Mouse (Mus musculus) hindbrain, embryonic 10.5 days (tissue): ENCODE measurements around the gene Ets1. TPM values are rescaled to one million over a fixed set of nuclear protein-coding genes. Genes with fewer than 3 reads are reported as not detected.

Source experiments
- DNase-seq: peaks from one replicate; pipeline ENCODE4 v3.0.0-alpha.2; 2017; ENCODE audit warnings: low spot score
- H3K27ac ChIP-seq: fragments of 300-500 bp; sonication (generic); 2 replicates; pipeline ENCODE4 v1.5.1; 2016; ENCODE audit warnings: mild to moderate bottlenecking, moderate library complexity
- H3K27me3 ChIP-seq: fragments of 300-500 bp; sonication (generic); 2 replicates; pipeline ENCODE4 v1.6.1; 2016; ENCODE audit warnings: mild to moderate bottlenecking; ENCODE audit not compliant: poor library complexity, insufficient read depth, severe bottlenecking
- H3K36me3 ChIP-seq: fragments of 300-500 bp; sonication (generic); 2 replicates; pipeline ENCODE4 v1.6.1; 2016; ENCODE audit warnings: mild to moderate bottlenecking, moderate library complexity
- H3K4me1 ChIP-seq: fragments of 300-500 bp; sonication (generic); replicated peaks from 2 replicates; pipeline ENCODE4 v1.6.1; 2016; ENCODE audit warnings: mild to moderate bottlenecking
- H3K4me3 ChIP-seq: fragments of 300-500 bp; sonication (generic); 2 replicates; pipeline ENCODE4 v1.5.1; 2016; ENCODE audit warnings: mild to moderate bottlenecking, moderate library complexity
- H3K9me3 ChIP-seq: fragments of 300-500 bp; sonication (generic); 2 replicates; pipeline ENCODE4 v1.6.1; 2016; ENCODE audit warnings: mild to moderate bottlenecking, moderate library complexity
- WGBS: fragments of 180-500 bp; shearing (Covaris S2); methylation state at CpG from one replicate; pipeline ENCODE4 v1.1.7; 2016; 5-methylcytosine and 5-hydroxymethylcytosine counted together
- polyA plus RNA-seq: library from polyadenylated mRNA; unstranded; fragments of >200 nt; fragmentation: Nextera tagmentation; extraction: Ambion mirVana; gene quantifications from 2 replicates; pipeline ENCODE4 v1.2.1, GENCODE M21; 2016

Ets1 gene
- polyA plus RNA-seq, 1 experiment from 2014 or later = 29.0 TPM

DNA sequence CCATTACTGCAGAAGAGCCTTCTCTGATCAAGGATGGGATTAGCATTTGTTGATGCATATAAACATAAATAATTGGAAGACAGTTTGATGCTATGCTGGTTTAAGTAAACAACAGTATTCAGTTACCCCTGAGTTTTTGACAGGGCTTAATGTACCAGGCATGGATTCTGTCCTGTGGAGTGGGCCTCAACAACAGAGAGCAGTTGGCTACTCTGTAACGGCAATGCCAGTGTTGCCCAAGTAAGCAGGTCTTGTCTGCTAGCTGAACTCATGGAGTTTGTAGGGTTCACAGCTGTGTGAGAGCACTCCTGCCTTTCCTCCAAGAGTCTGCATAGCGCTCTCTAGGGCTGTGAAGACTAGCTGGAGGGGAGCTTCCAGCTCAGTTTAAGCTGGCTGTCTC is 91.0 kb downstream of the Ets1 start:
- H3K4me1 ChIP-seq = peaks cover 6% of the 10 kb centered on the region; the same call in 1 of the 2 replicates
- H3K9me3 ChIP-seq = peaks cover 2% of the 10 kb centered on the region; the same call in 1 of the 2 replicates
- H3K27ac ChIP-seq = no peak overlapping the region
- no peak overlapping the region for H3K4me3 ChIP-seq
- no peak for DNase-seq
- no peaks in the 10 kb centered on the region for H3K36me3 ChIP-seq
- WGBS = 95% methylated on average over 2 of the region's 2 CpGs
- peaks cover 3% of the 10 kb centered on the region; the same call in 1 of the 2 replicates for H3K27me3 ChIP-seq

DNA sequence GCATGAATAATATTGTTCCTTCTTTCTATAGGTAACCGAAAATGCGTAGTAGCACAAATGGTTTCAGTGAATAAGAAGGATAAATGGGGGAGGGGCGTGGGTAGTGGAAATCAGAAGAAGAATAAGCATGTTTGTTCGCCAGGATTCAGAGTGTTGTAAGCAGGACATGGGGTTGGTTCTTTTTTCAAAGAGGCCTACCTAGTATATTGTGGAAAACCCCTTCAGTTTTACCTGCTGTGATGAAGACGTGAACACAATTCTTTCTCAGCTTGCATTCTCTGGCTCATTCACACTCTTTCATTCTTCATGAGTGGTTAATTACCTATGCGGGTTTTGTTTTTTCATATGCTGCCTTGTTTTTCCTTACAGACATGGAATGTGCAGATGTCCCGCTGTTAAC is 92.3 kb downstream of the Ets1 start:
- Histone ChIP-seq H3K27me3 (peaks cover 3% of the 10 kb centered on the region; the same call in 1 of the 2 replicates), H3K36me3 (no peaks in the 10 kb centered on the region), H3K4me3 (no peak overlapping the region), H3K9me3 (peaks cover 2% of the 10 kb centered on the region; the same call in 1 of the 2 replicates), H3K27ac (no peak overlapping the region), H3K4me1 (peaks cover 6% of the 10 kb centered on the region; the same call in 1 of the 2 replicates)
- 73% methylated on average over 7 of the region's 7 CpGs for WGBS
- DNase-seq = no peak

DNA sequence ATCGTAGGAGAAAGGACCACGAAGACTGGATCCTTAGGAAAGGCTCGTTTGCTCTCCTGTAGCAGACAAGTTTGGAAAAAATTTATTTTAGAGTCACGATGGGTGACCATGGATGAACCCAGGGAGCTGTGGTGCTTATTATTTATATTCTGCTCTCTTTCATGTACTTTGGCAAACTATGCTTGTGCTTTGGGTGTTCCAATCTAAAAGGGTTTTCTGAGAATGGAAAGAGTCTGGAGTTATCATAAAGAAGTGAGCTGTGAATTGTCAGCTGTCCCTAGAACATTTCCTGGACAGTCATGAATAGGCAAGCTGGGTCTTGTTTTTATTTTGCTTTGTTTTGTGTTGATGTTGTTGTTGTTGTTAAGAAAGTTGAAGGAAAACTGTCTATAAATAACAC is 92.8 kb downstream of the Ets1 start:
- Histone ChIP-seq H3K36me3 (no peaks in the 10 kb centered on the region), H3K27ac (no peak overlapping the region), H3K27me3 (peaks cover 3% of the 10 kb centered on the region; the same call in 1 of the 2 replicates), H3K4me1 (peaks cover 6% of the 10 kb centered on the region; the same call in 1 of the 2 replicates), H3K9me3 (peaks cover 2% of the 10 kb centered on the region; the same call in 1 of the 2 replicates), H3K4me3 (no peak overlapping the region)
- WGBS = 67% methylated on average over 4 of the region's 4 CpGs
- no peak for DNase-seq

DNA sequence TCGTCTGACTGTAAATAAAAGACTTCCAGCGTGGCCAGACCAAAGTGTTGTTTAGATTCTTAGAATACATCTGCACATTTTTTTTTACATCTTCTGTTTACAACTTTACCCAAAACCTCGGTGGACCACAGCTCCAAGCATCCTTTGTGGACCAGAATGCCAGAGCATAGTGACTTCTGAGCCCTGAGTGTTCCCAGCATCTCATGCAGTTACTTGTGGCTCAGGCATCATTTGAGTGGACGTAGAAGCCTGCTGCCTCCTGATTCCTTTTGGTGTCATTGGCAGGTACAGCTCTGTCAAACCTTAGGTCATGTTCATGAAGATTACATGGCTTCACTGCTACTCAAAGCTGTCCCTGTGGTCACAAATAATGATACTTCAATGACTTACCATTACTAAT is 93.2 kb downstream of the Ets1 start:
- Histone ChIP-seq H3K4me1 (peaks cover 6% of the 10 kb centered on the region; the same call in 1 of the 2 replicates), H3K27ac (no peak overlapping the region), H3K27me3 (peaks cover 3% of the 10 kb centered on the region; the same call in 1 of the 2 replicates), H3K9me3 (peaks cover 2% of the 10 kb centered on the region; the same call in 1 of the 2 replicates), H3K4me3 (no peak overlapping the region), H3K36me3 (no peaks in the 10 kb centered on the region)
- DNase-seq = no peak
- WGBS = 89% methylated on average over 4 of the region's 4 CpGs

DNA sequence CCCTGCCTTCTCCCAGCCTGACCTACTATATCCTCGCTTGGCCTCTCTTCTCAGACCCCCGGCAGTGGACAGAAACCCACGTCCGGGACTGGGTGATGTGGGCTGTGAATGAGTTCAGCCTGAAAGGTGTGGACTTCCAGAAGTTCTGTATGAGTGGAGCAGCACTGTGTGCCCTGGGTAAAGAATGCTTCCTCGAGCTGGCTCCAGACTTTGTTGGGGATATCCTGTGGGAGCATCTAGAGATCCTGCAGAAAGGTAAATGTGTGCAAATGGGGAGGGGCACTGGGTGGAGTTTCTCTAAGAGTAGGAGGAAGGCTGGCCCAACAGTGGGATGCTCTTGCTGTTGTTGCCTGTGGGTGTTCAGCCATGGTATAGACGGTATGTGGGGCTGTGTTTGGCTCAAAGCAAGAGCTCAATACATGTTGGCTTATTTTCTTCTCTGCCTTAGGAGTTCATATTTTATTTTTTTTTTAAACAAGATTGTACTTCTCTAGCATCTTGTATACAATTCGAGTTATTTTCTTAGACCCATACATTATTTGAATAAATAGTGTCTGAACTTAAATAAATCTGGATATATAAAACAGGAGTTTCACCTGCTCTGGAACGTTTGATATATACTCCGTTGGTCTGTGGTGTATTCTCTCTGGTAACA is 94.1 kb downstream of the Ets1 start:
- 90% methylated on average over 9 of the region's 9 CpGs for WGBS
- peaks cover 3% of the 10 kb centered on the region; the same call in 1 of the 2 replicates for H3K27me3 ChIP-seq
- no peak overlapping the region for H3K4me3 ChIP-seq
- H3K4me1 ChIP-seq = peaks cover 6% of the 10 kb centered on the region; the same call in 1 of the 2 replicates
- no peak overlapping the region for H3K27ac ChIP-seq
- peaks cover 2% of the 10 kb centered on the region; the same call in 1 of the 2 replicates for H3K9me3 ChIP-seq
- no peak for DNase-seq
- 0 out of 2 replicates have a peak, but pooled peaks cover 3% of the 10 kb centered on the region for H3K36me3 ChIP-seq

DNA sequence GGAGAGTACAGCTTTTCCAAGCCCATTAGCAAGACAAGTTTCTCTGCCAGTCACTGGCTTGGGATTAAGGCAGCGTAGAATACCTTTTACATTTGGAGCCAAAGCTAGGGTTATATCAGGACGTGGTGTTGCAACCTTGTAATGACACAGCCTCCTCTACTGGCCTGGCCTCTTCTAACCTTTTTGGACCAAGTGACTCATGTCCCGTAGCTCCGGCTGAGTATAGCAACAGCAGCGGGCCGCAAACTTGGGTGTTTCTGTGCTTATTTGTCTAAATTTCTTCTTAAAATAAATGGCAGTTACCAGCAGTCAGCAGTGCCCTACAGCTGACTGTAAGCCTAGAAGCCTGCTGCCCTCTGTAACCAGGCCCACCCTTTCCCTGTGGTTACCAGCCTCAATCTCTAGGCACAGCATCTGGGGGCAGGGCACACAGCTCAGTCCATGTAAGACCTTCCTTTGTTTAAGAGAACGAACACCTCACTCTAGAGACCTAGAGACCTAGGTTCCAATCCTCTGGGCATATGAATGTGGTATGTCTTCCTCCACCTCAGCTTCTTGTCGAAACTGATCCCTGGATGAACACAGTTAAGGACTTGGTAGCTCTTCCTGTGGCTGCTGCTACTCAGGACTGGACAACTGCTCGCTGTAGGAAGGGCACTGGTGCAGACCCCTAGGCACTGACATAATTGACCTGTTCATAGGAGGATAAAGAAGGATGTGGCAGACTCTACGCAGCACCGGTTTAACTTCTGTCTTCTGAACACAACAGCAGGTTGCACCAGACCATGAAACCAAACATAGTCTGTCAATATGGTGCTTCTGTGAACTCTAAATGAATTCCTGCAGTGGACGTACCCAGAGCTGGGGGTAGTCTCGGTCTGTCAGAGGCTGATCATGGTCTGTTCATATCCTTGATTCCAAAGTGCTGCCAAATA is 94.9 kb downstream of the Ets1 start:
- Histone ChIP-seq H3K4me3 (no peak overlapping the region), H3K4me1 (peaks cover 6% of the 10 kb centered on the region; the same call in 1 of the 2 replicates), H3K9me3 (peaks cover 2% of the 10 kb centered on the region; the same call in 1 of the 2 replicates), H3K27ac (no peak overlapping the region), H3K27me3 (peaks cover 3% of the 10 kb centered on the region; the same call in 1 of the 2 replicates), H3K36me3 (0 out of 2 replicates have a peak, but pooled peaks cover 4% of the 10 kb centered on the region)
- WGBS = 85% methylated on average over 13 of the region's 13 CpGs
- DNase-seq = no peak

DNA sequence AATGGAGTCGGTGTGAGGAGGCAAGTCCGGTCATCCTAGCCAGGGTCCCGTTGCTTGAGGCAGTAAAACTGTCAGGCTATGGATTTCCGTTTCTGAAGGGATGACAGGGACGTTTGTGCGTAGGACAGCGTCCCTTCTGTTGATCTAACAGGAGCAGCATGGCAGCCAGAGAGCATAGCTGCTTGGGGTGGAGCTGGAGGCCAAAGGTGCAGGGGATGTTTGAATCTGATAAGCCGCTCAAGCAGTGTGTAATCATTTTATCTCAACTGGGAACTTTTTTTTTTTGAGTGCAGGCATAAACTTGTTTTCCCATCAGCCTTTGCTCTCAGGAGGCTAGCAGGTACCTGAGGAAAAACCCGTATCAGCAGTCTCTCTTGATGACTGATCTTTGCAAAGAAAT is 95.8 kb downstream of the Ets1 start:
- peaks cover 3% of the 10 kb centered on the region; the same call in 1 of the 2 replicates for H3K27me3 ChIP-seq
- H3K4me3 ChIP-seq = no peak overlapping the region
- peaks cover 6% of the 10 kb centered on the region; the same call in 1 of the 2 replicates for H3K4me1 ChIP-seq
- no peak for DNase-seq
- peaks cover 2% of the 10 kb centered on the region; the same call in 1 of the 2 replicates for H3K9me3 ChIP-seq
- H3K36me3 ChIP-seq = 0 out of 2 replicates have a peak, but pooled peaks cover 4% of the 10 kb centered on the region
- 66% methylated on average over 9 of the region's 9 CpGs for WGBS
- H3K27ac ChIP-seq = no peak overlapping the region

DNA sequence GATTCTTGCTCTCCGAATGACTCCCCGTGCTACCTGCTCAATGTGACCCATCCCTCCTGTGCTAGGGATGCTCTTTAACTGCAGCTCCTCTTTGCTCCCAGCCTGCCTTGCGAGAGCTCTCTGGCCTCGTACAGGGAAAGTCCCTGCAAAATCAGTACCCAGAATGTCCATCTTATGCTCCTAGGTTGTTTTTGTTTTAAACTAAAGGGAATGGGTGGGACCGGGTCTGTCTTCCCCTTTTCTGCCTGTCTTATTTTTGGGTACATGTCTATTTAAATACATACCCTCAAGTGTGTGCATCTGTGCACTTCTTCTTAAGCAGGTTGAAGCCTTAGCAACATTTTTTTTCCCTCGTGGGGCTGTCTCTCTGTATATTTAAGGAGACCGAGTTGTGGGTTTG is 99.0 kb downstream of the Ets1 start:
- Histone ChIP-seq H3K27me3 (peaks cover under 1% of the 10 kb centered on the region; the same call in 1 of the 2 replicates), H3K4me1 (no peaks in the 10 kb centered on the region), H3K4me3 (no peak overlapping the region), H3K27ac (no peak overlapping the region), H3K9me3 (no peaks in the 10 kb centered on the region), H3K36me3 (0 out of 2 replicates have a peak, but pooled peaks cover 7% of the 10 kb centered on the region)
- WGBS = 91% methylated on average over 7 of the region's 7 CpGs
- DNase-seq = no peak

DNA sequence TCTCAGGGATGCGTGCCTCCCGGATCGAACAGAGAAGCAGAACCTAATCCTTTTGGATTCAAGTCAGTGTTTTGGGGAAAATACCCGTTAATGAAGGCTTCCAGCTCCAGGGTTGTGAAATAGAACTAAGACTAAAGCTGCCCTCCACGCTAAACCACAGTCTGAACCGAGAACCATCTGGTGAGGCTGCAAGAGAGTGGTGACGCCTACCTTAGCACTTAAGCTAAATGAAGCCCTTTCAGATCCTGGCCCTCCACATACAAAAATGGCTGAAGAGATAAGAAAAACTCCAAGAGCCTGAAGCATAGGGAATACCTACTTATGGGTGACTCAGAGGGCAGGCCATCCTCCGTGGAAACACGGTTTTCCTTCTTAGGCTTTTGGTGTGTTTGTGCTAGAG is 100.0 kb downstream of the Ets1 start:
- H3K36me3 ChIP-seq = 0 out of 2 replicates have a peak, but pooled peaks cover 7% of the 10 kb centered on the region
- no peaks in the 10 kb centered on the region for H3K9me3 ChIP-seq
- H3K27ac ChIP-seq = no peak overlapping the region
- no peaks in the 10 kb centered on the region for H3K27me3 ChIP-seq
- no peaks in the 10 kb centered on the region for H3K4me1 ChIP-seq
- H3K4me3 ChIP-seq = no peak overlapping the region
- no peak for DNase-seq
- 89% methylated on average over 9 of the region's 9 CpGs for WGBS

DNA sequence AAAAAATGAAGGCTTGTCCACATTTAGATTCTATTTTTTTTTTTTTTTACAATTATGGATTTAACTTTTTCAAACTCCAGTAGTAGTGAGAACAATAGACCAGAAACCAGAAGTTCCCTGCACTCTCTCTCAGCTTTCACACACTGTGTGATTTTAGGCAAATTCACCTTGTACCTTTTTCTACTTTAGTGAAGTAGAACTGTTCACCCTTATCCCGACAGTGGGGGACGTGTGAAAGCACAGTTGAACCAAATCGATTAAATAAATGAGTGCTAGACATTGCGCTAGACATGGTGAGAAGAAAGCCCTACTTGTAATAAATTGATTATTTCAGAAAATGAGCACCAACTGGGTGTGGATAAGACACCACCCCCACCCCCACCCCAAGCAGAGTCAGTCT is 104.0 kb downstream of the Ets1 start:
- no peaks in the 10 kb centered on the region for H3K4me1 ChIP-seq
- 94% methylated on average over 4 of the region's 4 CpGs for WGBS
- 0 out of 2 replicates have a peak, but pooled peaks cover 5% of the 10 kb centered on the region for H3K36me3 ChIP-seq
- H3K27me3 ChIP-seq = no peaks in the 10 kb centered on the region
- no peak overlapping the region for H3K4me3 ChIP-seq
- no peaks in the 10 kb centered on the region for H3K9me3 ChIP-seq
- DNase-seq = no peak
- no peak overlapping the region for H3K27ac ChIP-seq

DNA sequence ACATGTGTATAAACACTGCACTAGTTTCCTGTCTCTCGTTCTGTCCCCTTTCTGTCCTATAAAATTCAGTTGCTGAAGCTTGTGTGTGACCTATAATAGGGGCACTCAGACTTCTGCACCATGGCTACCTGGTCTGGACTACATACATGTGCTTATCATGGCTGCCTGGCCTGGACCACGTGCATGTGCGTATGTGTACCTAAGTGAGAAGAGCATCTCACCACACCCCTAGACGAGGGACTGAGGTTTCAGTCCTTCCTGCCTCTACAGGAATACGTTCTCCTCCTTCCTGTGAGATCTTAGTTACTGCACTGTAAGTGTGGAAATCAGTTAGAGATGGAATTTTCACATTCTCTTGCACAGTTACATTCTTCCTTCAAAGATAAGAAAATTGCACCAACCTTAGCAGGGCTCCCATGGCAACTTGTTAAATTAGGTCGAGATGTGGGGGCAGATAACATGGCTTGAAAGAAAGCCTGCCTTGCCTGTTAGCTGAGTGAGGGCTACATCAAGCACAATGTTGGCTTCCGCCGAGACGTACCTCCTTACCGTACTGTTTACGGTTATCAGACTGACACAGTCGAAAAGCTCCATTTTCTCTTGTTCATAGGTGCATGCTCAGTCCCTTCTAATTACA is 104.8 kb downstream of the Ets1 start:
- H3K4me3 ChIP-seq = no peak overlapping the region
- no peaks in the 10 kb centered on the region for H3K4me1 ChIP-seq
- no peaks in the 10 kb centered on the region for H3K9me3 ChIP-seq
- no peak for DNase-seq
- 88% methylated on average over 12 of the region's 12 CpGs for WGBS
- H3K36me3 ChIP-seq = 0 out of 2 replicates have a peak, but pooled peaks cover 3% of the 10 kb centered on the region
- H3K27me3 ChIP-seq = no peaks in the 10 kb centered on the region
- no peak overlapping the region for H3K27ac ChIP-seq

DNA sequence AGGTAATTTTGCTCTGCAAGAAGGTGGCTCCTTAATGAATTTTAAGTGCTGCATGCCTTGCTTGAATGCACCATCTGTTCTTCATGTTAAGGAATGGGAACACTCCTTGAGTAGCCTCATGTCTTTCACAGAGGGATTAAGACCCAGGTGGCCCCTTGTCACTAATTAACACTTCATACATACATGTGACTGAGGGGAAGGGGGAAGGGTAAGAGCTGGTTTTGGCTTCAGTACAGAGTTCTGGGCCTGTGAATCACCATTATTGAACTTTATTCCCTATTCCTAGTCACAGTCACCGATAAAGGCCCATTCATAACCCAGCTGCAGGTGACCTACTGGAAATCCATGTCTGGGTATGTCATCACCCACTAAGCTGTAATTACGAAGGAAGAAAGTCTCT is 105.7 kb downstream of the Ets1 start:
- H3K27me3 ChIP-seq = no peaks in the 10 kb centered on the region
- no peak for DNase-seq
- no peak overlapping the region for H3K4me3 ChIP-seq
- no peak overlapping the region for H3K27ac ChIP-seq
- H3K4me1 ChIP-seq = 0 out of 2 replicates have a peak, but pooled peaks cover 2% of the 10 kb centered on the region
- H3K36me3 ChIP-seq = 0 out of 2 replicates have a peak, but pooled peaks cover 3% of the 10 kb centered on the region
- no peaks in the 10 kb centered on the region for H3K9me3 ChIP-seq
- WGBS = 94% methylated on average over 2 of the region's 2 CpGs
